Mouse (Mus musculus) CD8-positive naive resting alpha-beta T cell, adult 2 months (primary cell): ENCODE measurements at regions not wholly inside any gene's neighbourhood (a gene's known extent, or its start where the extent isn't known, plus 50 kb on each side); places are given as distances from the start of the nearest gene placed in this dataset.
"Not testable (repeated sequence)": the region's sequence is repeated elsewhere in the genome, so short reads cannot be mapped to it uniquely, and the experiment has no call there.

Experiments used
- DNase-seq, 2 experiments: peaks; one replicate each; pipeline ENCODE4 v3.0.0; 2022; ENCODE audit warnings: low read depth in 2 of 2, low spot score in 2 of 2

GRCm38 (mm10) chr12:92891126-92891525, 1042.2 kb upstream of the Sel1l start:
- not testable (repeated sequence) for DNase-seq

- no peak for DNase-seq
These were observed 1038.8 kb upstream of the Sel1l start for GRCm38 (mm10) chr12:92887747-92888146.

GRCm38 (mm10) chr12:92886394-92887075, 1037.6 kb upstream of the Sel1l start:
- not testable (repeated sequence) for DNase-seq

- DNase-seq: not testable (repeated sequence)
These were observed 1035.1 kb upstream of the Sel1l start for GRCm38 (mm10) chr12:92884014-92884413.

- not testable (repeated sequence) for DNase-seq
These were observed 1034.1 kb upstream of the Sel1l start for GRCm38 (mm10) chr12:92883091-92883490.

- DNase-seq: not testable (repeated sequence)
These were observed 1033.6 kb upstream of the Sel1l start for GRCm38 (mm10) chr12:92882540-92882939.

- no peak for DNase-seq
These were observed 1024.6 kb upstream of the Sel1l start for GRCm38 (mm10) chr12:92873602-92874001.

GRCm38 (mm10) chr12:92869336-92869735, 1020.4 kb upstream of the Sel1l start:
- DNase-seq: no peak

- peak in 1 of 2 experiments; percentile 5 for DNase-seq
These were observed 974.3 kb upstream of the Sel1l start for GRCm38 (mm10) chr12:92823090-92823786.

- no peak for DNase-seq
These were observed 969.7 kb upstream of the Sel1l start for GRCm38 (mm10) chr12:92818610-92819009.

- no peak for DNase-seq
These were observed 952.2 kb upstream of the Sel1l start for GRCm38 (mm10) chr12:92801121-92801520.

GRCm38 (mm10) chr12:92783362-92783761, 934.4 kb upstream of the Sel1l start:
- no peak for DNase-seq

- no peak for DNase-seq
These were observed 930.8 kb upstream of the Sel1l start for GRCm38 (mm10) chr12:92779695-92780292.

- no peak for DNase-seq
These were observed 926.7 kb upstream of the Sel1l start for GRCm38 (mm10) chr12:92775668-92776067.

- DNase-seq: no peak
These were observed 899.6 kb upstream of the Sel1l start for GRCm38 (mm10) chr12:92748576-92748975.

GRCm38 (mm10) chr12:92740818-92741217, 891.9 kb upstream of the Sel1l start:
- no peak for DNase-seq

- DNase-seq: no peak
These were observed 890.2 kb upstream of the Sel1l start for GRCm38 (mm10) chr12:92739196-92739595.

- no peak for DNase-seq
These were observed 888.8 kb upstream of the Sel1l start for GRCm38 (mm10) chr12:92737623-92738370.

- no peak for DNase-seq
These were observed 874.1 kb upstream of the Sel1l start for GRCm38 (mm10) chr12:92723022-92723421.

GRCm38 (mm10) chr12:92713415-92713814, 864.5 kb upstream of the Sel1l start:
- no peak for DNase-seq

GRCm38 (mm10) chr12:92708466-92708865, 859.5 kb upstream of the Sel1l start:
- DNase-seq: no peak
